Mouse (Mus musculus): ENCODE data around the gene Poll.
"Not testable (repeated sequence)": the region's sequence is repeated elsewhere in the genome, so short reads cannot be mapped to it uniquely, and the experiment has no call there.

Poll gene

DNA sequence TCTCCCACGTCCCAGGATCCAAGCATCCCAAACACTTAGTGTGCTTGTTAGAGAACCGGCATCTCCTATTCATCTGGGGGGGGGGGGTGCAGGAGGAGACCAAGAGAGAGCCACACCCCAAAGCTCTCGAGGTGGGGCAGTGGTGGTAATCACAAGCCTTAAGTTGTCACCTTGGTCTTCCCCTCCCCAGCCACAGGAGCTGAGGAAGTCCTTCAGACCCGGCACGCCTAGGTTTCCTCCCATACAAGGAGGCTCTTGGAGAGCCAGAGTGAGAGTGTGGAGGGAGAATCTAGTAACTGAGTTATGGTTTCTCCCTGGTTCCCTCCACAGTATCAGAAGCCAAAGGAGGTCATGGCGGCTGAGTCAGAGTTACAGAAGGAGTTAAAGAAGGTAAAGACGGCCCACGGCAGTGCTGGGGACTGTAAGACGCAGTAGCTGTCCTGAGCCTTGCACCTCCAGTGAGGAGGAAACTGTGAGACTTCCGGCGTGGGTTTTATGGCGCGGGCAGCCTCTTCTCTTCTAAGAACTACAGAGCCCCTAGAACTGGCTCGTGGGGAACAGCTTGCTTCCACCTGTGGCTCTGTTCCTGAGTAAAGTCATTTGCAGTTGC lies 16.9 kb upstream of the Poll start:
- no peak for DNase-seq (ENCODE audit: low read depth, low spot score)

DNA sequence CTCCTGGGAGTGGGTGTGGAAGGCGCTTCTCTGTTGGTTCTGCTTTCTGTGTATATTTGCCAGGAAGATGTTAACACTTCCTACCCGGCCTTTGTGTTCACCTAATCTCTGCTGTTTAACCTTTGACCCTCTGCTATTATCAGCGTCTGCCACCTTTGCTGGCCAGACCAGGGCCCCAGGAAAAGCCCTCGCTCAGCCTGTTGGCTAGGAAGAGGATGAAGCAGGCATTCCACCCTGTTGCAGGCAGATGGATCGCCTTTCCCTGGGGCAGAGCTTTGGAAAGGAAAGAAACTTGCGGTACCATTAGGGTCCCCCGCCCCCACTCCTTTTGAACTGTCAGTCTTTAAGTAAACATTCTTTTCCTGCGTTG lies 15.3 kb upstream of the Poll start:
- no peak for DNase-seq (ENCODE audit: low read depth, low spot score)

DNA sequence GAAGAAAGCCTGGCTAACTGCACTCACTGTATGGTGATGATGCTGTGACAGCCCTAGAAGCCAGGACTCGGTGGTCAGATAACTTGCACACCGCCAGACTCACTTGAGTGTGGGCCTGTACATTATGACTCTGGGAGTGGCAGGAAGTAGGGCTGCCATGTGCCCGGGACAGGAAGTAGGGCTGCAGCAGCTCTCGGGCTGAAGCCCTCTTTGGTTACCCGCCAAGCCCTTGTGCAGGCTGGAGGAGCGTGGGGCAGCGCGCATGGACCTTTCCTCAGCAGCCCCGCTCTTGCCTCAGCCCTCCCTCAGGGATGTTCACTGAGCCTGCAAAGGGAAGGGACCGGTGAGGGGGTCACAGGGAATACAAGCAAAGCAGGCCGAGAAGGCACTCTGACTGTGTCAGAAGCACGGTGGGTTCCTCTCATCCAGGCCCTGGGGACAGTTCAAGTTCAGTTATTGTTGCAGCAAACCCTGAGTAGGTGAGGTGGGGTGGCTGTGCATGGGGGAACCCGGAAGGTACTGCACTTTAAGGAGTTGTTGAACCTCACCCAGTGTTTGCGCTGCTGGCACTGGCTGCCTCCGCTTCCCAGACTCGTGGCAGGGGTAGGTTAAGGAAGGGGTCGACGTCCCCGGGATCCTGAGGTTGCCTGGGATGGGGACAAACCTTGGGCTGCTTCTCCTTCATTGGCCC lies 14.8 kb upstream of the Poll start:
- no peak for DNase-seq (ENCODE audit: low read depth, low spot score)

DNA sequence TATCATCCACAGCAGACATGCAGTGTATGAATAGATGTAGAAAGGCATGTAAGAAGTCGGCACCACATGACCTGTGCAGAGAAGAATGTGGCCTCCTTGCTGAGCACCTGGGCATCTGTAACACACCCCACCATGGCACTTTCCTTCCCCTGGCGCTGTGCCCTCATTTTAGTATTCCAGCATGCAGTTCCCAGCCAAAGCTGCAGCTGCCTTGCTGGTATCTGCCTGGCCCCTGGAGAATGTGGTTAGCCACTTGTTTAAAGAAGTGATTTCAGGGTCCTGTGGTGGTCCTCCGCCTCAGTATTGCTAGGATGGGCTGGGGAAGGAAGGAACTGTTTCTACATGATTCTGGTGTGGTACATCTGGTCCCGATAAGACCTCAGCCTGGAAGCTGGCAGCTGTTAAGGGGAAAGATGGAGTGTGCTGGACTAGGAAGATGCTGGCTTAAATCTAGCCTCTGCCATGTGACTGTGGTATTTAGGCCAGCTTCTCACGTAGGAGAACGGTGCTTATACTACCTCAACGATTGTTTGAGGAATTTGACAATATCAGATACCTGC lies 14.1 kb upstream of the Poll start:
- DNase-seq (ENCODE audit: low read depth, low spot score): no peak

DNA sequence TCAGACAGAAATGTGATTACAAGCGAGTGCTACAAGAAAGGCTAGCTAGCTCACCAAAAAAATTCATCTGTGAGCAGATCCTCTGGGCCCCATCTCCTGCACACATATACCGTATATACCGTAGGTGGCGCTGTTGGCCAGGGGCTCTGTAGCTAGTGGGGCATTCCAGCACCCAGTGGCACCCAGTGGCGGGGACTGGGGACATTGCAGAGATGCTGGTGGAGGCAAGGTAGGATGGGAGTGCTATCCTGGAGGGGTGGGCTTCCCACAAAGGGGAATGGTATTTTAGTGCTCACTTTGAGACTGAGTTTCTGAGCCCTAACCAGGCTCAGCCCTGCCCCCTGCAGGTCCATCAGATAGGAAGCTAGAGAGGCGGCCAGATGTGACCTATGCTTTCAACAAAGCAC lies 13.5 kb upstream of the Poll start:
- DNase-seq (ENCODE audit: low read depth, low spot score): peak; percentile 36

DNA sequence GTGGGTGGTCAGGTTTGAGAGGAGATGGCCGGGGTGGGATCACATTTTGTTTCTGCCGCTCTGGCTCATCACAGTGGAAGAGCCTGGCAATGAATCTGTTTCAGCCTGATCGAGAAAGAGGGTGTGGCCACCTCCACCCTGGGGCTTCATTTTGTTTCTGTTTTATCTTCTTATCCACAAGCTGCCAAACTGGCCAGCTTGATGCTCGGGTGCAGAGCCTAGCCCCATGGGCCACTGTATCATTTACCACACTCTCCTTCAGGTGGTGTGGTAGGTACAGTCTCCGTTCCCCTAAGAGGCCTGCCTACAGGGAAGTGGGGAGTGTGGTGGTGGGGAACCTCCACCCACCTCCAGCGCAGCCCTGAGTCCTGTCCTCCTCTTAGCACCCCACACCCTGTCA lies 12.7 kb upstream of the Poll start:
- no peak for DNase-seq (ENCODE audit: low read depth, low spot score)

DNA sequence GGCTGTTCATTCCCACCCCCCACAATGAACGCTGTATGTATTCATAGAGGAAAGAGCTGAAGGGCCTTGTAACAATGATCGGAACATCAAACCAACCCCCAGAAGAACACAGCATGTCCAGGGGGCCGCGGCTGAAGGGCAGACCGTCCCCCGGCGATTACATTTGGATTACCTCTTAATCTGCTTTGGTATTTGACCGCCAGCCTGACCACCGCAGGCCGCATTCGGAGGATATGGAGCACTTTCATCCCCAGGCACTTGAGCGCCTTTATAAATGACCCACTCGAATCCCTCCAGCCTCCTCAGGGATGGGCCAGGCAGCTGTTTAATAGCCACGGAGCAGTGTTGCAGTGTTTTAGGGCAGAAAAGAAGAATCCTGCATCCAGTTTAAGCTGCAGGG lies 7.0 kb upstream of the Poll start:
- DNase-seq (ENCODE audit: low read depth, low spot score): no peak

DNA sequence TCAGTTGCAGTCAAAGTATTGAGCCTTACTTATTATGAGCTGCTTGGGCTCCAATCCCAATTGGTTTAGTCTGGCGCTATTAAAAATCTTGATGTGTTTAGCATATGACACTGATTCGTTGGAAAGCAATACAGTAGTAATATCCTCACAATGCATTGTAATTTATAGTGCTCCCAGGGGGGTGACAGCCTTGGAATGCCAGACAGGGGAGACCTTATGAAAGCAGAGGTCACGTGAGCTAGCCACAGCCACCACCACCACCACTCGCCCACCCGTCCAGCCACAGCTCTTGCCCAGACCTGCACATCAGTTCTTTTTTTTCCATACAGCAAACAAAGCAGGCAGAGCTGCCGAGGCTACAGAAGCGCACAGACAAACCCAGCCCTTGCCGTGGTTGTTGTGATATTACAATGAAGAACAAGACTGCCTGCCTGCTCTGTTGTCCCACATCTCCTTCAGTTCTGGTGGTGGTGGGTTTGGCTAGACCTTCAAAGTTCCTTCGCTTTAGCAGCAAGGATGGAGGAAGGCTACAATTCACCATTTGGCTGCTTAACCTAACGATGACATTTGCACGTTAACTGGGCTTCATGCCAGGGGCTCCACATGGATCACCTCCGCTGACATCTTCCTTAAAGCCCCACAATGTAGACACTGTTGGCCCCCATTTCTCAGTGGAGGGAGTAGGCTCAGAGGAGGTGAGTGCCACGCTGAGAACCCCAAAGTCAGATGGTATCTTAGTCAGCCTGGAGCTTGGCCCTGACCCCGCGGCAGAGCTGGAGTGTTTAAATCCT lies 5.8 kb upstream of the Poll start:
- DNase-seq (ENCODE audit: low read depth, low spot score): no peak

DNA sequence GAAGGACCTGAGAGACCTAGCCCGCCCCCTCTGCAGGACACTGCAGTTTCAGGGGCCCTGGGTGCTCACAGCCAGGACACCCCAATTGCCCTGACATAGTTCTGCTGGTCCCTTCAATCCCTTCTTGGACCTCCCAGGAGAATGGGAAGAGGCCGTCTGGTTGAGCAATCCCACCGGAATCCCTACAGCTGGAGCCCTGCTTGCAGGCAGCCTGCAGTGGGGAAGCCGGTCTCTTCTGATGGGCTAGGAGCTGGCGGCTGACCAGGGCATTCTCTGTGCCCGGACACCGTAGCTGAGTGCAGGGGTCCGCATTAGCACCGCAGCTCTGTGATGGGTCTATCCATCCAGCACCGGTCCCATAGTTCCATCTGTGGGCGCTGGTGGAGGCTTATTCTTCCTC lies 6.2 kb downstream of the Poll start:
- DNase-seq (ENCODE audit: low read depth, low spot score): no peak

DNA sequence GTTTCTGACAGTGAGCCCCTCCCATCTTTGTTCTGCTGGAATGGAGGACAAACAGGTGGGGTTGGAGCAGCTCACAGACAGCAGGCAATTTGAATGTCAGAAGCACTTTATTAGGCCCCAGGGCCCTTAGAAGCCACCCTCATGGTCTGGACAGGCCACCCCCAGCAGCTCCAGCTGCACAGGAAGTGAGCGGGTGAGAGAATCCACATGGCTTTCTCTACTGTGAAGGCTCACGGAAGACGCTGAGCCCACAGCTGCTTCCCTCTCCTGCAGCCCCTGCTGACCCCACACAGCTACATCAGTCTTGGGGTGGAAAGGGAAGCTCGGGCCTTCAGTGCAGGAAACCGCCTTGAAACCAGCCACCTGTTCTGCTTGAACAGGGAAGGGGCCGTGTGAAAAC lies 8.1 kb downstream of the Poll start:
- no peak for DNase-seq (ENCODE audit: low read depth, low spot score)

DNA sequence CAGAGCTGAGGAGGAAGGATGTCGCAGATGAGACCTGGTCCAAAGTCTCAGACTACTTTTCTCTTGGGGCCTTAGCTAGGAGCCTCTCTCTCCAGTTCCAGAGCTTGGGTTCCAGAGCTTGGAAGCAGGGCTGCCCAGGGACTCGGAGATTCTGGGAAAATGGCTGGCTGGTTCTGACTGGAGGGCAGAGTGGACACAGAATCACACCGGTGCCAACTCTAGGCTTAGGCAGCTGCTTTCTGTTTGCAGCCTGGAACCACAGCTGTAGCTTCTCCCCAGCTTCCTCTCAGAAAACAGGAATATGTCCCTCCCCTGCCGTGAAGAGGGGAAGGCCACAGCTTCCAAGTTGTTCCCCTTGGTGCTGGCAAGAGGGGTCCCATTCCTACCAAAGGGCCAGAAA lies 10.4 kb downstream of the Poll start:
- DNase-seq (ENCODE audit: low read depth, low spot score): no peak

DNA sequence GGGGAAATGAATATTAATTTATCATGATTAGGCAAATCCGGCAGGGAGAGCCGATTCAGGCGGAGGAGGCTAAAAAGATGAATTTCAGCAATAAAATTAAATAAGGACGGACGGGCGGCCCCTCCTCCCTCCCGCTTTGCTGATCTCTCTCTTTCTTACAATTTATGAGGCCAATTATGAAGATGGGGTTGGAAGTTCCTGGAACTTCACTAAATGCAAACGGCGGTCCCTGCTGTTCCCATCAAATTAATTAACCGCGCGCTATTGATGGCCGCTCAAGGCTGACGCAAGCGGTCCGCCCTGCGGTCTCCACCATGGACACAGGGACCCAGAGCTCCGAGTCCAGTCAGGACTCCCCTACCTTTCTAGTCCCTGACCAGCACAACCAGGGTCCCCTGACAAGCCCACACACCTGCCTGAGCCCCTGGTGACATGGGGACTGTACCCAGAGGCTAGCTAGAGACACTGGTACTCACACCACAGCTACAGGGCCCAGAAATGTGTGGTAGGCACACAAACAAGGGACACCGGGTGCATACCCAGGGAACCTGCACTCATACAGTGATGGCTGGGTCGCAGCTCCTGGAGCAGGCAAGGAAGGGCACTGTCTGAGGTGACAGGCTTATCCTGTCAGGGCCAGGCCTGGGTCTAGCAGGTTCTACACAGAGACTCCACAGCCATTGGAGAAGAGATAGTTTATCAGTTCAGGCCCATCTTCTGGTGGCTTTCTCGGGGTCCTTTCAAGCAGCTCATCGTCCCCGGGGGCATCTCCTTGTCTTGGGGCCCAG lies 11.0 kb downstream of the Poll start:
- no peak for DNase-seq (ENCODE audit: low read depth, low spot score)

DNA sequence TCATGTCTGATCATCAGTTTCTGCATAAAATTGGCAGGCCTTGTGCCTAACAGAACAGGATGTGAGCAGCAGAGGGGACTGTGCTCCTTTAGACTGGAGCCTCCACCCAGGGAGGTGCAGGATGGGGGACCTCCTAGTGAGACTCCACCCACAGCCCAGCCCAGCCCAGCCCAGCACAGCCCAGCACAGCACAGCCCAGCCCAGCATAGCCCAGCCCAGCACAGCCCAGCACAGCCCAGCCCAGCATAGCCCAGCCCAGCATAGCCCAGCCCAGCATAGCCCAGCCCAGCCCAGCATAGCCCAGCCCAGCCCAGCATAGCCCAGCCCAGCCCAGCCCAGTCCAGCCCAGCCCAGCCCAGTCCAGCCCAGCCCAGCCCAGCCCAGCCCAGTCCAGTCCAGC lies 12.1 kb downstream of the Poll start:
- DNase-seq (ENCODE audit: low read depth, low spot score): not testable (repeated sequence)

DNA sequence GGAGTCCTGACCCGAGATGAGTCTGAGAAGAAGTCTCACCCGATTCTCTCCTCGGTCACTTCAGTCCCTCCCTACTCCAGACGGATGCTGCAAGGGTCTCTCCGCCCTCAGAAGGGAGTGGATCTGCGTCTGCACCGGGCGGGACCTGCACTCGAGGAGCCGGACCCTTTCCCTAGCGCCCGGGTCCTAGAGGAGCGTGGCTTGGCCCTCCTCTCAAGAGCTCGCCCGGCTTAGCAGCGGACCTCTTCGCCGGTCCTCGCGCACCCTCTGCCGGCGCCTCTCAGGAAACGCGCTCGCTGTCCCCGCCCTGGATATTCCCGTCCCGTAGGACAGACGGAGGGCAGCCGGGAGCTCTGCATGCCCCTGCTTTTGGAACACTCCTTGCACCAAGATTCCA lies 15.4 kb downstream of the Poll start:
- peak; percentile 24 for DNase-seq (ENCODE audit: low read depth, low spot score)

DNA sequence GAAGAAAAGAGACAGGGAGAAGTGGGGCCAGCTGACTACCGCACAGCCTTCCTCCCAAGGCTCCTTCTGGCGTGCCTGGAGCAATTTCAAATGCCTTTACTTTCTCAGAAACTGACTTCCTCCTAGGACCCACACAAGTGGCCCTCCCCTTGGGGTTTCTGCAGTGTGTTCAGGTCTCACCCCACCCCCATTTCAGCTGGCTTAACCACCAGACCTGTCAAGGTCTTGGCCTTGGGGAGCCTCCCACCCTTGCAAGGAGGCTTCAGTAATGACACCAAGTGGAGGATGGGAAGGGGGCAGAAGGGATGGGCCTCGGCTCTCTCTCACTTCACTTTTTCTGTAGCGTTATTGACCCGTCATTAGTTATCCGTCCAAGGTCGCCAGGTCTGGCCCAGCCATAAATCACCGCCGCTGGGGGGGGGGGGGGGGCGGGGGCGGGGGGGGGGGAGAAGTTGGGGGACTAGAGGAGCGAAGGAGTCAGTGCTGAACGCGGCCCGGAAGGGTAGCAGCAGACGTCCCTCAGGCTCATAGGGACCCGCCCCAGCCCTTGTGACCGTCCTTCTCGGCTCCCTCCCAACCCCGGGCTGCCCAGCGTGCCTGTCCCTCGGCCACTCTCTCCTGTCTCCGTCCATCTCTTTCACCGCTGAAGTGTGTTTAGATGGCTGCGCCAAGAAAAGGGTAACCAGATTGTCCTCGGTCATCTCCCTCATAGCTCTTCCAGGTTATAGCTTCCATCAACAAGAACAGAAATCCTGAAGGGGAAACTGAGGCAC lies 16.0 kb downstream of the Poll start:
- no peak for DNase-seq (ENCODE audit: low read depth, low spot score)

DNA sequence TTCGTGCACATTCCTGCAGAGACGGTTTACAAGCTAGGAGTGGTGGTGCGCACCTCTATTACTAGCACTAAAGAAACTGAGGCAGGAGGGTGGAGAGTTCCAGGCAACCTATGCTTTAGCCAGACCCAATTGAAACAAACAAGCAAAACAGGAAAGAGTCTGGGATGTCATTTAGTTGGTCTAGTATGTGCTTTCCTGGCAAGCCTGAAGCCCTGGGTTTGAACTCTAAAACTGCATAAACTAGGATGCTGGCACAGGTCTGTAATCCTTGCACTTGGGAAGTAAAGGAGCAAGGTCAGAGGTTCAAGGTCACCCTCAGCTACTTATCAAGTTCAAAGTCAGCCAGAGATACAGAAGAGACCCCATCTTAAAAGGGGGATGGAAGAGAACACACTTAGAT lies 18.3 kb downstream of the Poll start:
- no peak for DNase-seq (ENCODE audit: low read depth, low spot score)

DNA sequence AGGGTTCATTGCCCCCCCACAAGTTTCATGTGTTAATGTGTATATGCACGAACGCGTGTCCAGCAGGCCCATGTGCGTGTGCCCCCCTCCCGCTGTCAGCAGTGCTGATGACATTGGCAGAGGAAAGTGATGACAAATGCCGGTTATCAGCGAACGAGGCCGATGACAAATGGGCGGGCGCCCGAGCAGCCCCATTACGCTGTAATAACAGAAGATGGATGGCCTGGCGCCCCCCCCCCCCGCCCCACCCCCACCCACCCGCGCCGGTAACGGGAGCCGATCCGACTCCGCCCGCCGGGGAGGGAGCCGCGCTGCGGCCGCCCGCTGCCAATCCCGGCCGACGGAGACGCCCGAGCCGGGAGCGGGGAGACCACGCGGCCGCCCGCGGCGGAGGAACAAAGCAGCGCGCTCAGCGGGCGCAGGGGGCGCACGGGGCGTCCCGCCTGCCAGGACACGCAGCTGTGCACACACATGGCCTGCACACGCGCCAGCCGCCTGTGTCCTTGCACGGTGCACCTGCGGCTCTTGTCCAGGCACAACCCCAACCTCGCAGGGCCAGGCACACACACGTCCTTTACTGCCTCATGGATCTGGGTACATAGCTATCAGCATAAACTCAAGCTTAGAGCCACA lies 18.8 kb downstream of the Poll start:
- DNase-seq (ENCODE audit: low read depth, low spot score): peak; percentile 24

DNA sequence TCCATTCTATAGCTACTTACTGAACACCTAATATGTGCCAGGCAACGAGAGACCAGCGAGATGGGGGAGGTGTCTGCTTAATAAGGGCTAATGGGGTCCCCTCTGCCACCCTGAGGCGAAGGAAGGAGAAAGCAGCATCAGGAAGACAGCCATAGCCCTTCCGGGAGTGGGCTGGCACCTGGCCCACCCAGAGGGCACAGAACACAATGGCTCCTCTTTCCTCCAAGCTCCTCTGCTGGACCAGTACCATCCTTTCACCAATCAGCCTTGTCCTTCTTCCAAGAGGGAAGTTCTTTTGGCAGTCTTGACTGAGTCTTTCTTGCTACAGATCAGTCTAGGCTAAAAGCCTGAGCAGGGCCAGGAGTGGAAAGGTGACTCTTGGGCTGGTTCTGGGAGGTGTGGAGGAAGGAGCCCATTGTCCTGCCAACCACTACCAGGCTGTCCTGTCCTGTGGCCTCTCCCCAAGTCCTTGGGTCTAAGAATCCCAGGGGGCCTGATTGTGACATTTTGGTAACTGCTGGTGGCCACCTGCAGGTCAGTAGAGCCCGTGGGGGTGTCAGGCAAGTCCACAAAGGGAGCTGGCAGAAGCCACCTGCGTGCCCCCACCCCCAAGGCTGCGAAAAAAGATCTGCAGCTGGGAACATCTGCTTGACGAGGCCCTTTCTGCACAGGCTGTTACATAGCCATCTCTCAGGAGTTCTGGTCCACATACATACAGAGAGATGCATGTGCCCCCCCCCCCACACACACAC lies 19.5 kb downstream of the Poll start:
- no peak for DNase-seq (ENCODE audit: low read depth, low spot score)

DNA sequence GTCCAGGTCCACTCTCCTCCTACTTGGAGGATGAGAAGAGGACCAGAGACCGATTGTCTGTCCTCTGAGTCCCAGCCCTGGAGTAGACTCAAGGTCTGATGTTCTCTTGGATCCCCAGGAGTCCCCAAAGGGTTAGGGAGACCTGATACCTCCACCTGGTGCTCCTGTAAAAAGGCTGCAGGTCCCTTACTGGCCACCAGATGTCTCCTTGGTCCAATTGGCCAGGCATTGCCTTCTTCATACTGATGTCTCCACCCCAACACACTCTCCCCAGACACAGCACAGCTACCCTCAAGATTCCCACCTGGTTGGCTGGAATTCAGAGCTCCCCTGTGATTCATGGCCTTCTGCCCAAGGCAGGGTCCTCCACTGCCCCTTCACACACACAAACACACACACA lies 22.8 kb downstream of the Poll start:
- no peak for DNase-seq (ENCODE audit: low read depth, low spot score)

DNA sequence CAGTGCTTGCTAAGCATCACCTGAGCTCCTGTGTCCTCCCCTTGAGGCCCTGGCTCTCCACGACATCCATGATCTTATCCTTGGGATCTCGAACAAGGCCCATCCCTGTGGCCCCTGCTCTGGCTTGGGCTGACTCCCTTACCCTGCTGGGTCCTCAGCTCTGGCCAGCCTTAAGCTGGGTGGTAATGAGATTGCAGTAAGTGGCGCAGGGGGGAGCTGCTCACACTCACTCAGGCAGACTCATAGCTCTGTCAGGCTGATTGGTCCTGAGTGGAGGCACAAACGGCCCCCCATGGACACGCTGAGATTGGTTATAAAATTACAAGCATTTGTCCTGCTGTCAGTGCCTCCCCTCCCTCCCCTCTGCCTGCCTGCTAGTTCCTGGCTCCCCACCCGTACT lies 24.4 kb downstream of the Poll start:
- DNase-seq (ENCODE audit: low read depth, low spot score): no peak
